Mouse (Mus musculus): ENCODE results near the gene Wbp2nl.

DNA sequence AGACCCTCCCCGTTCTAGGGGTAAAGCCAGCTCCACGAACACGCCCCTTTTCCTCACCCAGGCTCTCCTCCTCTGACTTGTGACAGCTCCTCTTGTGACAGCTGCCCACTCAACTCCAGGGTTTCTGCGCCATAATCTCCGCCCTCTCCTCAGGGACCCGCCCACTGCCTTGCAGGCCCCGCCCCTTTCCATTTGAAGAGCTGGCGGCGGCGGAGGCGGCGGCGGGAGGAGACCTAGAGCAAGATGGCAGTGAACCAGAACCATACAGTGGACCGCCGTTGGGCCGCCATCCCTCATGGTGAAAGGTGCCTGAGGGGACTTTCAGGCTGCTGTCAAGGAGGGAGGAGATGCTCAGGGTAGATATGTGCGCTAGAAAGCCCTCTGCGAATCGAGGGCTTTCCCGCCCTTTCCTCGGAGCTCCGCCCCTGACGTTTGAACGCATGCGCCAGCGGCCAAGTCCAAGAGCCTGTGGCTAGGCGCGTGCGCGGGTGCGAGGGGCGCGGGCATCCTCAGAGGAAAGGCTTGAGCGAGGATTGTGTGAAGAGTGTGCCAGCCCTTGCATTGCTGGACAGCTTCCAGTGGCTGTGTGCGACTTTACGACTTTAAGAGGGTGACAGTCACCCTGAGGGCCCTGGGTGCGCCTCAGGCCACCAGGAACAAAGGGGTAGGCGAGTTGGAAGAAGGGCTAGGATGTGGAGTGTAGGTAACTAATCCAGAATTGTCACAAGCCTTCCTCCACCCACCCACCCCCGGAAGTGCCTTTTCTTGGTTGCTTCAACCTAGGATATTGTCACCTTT is at the start of gene Wbp2nl:
- TF ChIP-seq POLR2A (IDR thresholded peaks at IDR 0.05; ENCODE audit: borderline replicate concordance, control insufficient read depth, low read depth, low read length) (no peak), CTCF (IDR thresholded peaks at IDR 0.05; ENCODE audit: control insufficient read depth, insufficient read depth, low read length) (no peak)
